Mouse (Mus musculus): Measurements from ENCODE around the gene Pin1rt1. TPM values are rescaled to one million over a fixed set of nuclear protein-coding genes. Genes with fewer than 3 reads are reported as not detected.

Gene Pin1rt1
- polyA plus RNA-seq, 1 experiment, result 3.5 TPM

DNA sequence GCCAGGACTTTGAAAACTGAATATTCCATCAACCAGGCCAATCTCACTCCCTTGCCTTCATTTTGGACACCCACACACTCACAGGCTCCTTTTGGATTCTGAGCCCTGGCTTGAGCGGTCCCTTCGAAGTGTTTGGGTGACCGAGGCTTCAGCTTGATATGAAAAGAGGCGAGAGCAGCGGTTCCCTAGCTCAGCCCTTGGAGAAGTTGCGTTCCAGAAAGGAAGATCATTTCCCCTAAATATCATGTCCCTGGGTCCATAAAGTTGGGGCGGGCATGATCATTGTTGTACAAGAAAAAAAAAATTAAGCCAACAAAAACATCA is 3.7 kb downstream of the Pin1rt1 start:
- Histone ChIP-seq H3K27ac (ENCODE audit: control insufficient read depth, insufficient read depth, low read depth, low read length) (peak overlapping the region; percentile 34), H3K4me3 (ENCODE audit: control insufficient read depth, low read depth, low read length) (peak overlapping the region; percentile 85), H3K36me3 (ENCODE audit: control insufficient read depth, insufficient read depth, low read length) (no peaks in the 10 kb centered on the region), H3K4me1 (ENCODE audit: control insufficient read depth, insufficient read depth, low read length) (peaks cover 12% of the 10 kb centered on the region), H3K27me3 (ENCODE audit: control insufficient read depth, insufficient read depth, low read length) (no peaks in the 10 kb centered on the region)
- TF ChIP-seq POLR2A (IDR thresholded peaks at IDR 0.05; ENCODE audit: control insufficient read depth, low read depth, low read length), result no peak

DNA sequence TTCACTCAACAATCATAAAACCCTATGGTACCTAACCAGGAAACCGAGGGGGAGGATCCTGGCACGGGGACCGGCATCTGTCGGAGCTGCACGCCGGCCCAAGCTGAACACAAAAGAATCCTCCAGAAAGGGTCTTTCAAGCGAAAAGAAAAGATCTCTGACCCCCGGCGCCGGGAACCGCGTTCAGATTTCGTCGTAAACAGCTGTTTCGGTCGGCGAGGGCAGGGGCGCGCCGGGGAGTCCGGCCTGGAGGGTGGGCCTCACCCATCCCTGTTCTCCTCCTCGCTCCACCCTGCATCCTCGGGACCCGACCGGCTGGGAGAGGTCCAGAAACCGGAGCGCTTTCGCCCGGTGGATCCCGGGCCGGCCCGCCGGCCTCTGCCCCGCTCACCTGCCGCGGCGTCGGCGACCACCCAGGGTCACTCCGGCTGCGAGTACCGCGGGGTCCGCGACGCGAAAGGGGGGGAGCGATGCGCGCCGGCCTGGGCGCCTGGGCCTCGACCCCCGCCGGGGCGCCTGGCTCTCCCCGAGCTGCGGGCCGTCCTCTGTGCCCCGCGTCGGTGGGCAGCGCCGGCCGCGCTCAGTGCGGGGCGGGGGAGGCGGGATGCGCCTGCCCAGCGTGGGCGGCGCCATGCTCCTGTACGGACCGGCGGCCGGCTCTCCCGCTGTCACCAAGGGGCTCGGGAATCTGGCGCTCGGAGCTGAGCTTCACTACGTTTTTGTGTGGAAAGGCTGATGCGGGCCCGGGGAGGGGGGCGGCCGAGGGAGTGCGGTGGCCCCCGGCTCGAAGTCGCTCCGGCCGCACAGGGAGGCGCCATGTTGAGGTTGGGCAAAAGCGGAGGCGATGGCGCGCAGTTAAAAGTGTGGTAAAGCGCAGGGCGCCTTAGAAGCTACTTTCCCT is 4.3 kb downstream of the Pin1rt1 start, which contains the start of gene Tcp11l1:
TSS of gene Tcp11l1 (minus strand) at position 585 of the 901 bp plus-strand sequence.
- peak within 1 kb of the TSS; percentile 85 for H3K4me3 ChIP-seq (ENCODE audit: control insufficient read depth, low read depth, low read length)
- no peaks in the 10 kb centered on the region for H3K36me3 ChIP-seq (ENCODE audit: control insufficient read depth, insufficient read depth, low read length)
- H3K27ac ChIP-seq (ENCODE audit: control insufficient read depth, insufficient read depth, low read depth, low read length), result peak within 1 kb of the TSS; percentile 34
- no peaks in the 10 kb centered on the region for H3K27me3 ChIP-seq (ENCODE audit: control insufficient read depth, insufficient read depth, low read length)
- peak; percentile 10; the same call in 1 of the 2 replicates for TF ChIP-seq POLR2A (IDR thresholded peaks at IDR 0.05; ENCODE audit: control insufficient read depth, low read depth, low read length)
- TF ChIP-seq CTCF (IDR thresholded peaks at IDR 0.05; ENCODE audit: control insufficient read depth, insufficient read depth, insufficient replicate concordance, low read depth, low read length), result no peak
- peaks cover 6% of the 10 kb centered on the region for H3K4me1 ChIP-seq (ENCODE audit: control insufficient read depth, insufficient read depth, low read length)

DNA sequence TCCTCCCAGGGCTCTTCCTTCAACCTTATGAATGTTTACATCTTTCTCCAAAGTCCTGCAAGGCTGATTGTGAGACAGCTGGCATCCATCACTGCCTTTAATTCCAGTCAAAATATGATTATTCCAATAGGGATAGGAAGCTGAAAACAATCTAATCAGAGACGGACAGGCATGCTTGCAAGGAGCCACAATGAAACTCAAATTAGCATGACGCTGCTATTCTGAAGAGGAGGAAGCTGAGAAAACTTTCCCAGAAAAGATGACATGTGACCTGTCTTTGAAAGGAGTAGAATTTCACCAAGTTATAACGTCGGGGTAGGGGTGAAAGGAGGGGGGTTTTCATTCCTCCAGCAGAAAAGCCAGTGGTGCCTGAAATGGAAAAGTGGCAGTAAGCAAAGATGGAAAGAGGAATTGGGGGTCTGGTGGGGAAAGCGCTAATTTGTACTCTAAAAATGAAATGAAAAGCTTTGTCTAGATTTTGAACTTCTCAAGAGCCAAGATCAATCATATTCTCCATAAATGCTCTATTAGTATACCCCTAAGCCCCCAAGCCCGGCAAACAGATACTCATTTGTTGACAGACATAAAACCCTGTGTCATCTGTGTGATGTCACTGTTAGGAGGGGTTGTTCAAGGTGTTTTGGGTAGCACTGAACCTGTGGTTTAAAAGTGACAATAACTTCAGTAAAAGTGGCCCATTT is 5.4 kb downstream of the Pin1rt1 start:
- no peaks in the 10 kb centered on the region for H3K27me3 ChIP-seq (ENCODE audit: control insufficient read depth, insufficient read depth, low read length)
- H3K4me3 ChIP-seq (ENCODE audit: control insufficient read depth, low read depth, low read length), result no peak overlapping the region
- peaks cover 4% of the 10 kb centered on the region for H3K4me1 ChIP-seq (ENCODE audit: control insufficient read depth, insufficient read depth, low read length)
- H3K27ac ChIP-seq (ENCODE audit: control insufficient read depth, insufficient read depth, low read depth, low read length), result no peak overlapping the region
- TF ChIP-seq CTCF (IDR thresholded peaks at IDR 0.05; ENCODE audit: control insufficient read depth, insufficient read depth, insufficient replicate concordance, low read depth, low read length) (no peak), POLR2A (IDR thresholded peaks at IDR 0.05; ENCODE audit: control insufficient read depth, low read depth, low read length) (no peak)
- H3K36me3 ChIP-seq (ENCODE audit: control insufficient read depth, insufficient read depth, low read length), result no peaks in the 10 kb centered on the region

DNA sequence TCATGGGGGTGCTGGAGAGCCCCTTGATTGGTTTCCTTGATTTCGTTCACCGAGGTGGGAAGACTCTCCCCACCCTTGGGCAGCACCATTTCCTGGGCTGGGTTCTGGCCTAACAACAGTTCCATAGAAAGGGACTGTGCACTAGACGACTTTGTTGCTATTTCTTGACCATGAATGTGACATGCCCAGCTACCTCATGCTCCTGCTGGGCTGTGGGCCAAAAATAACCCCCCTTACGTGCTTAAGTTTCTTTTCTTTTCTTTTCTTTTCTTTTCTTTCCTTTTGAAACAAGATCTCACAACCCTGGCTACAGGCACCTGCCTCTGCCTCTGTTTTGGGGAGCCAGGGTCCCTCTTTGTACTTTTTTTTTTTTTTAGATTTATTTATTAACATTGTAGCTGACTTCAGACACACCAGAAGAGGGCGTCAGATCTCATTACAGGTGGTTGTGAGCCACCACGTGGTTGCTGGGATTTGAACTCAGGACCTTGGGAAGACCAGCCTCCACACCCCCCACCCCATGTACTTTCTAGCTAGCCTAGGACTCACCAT is 6.3 kb downstream of the Pin1rt1 start:
- TF ChIP-seq POLR2A (IDR thresholded peaks at IDR 0.05; ENCODE audit: control insufficient read depth, low read depth, low read length) (no peak), CTCF (IDR thresholded peaks at IDR 0.05; ENCODE audit: control insufficient read depth, insufficient read depth, insufficient replicate concordance, low read depth, low read length) (no peak)
- H3K27ac ChIP-seq (ENCODE audit: control insufficient read depth, insufficient read depth, low read depth, low read length), result no peak overlapping the region
- H3K36me3 ChIP-seq (ENCODE audit: control insufficient read depth, insufficient read depth, low read length), result no peaks in the 10 kb centered on the region
- H3K4me1 ChIP-seq (ENCODE audit: control insufficient read depth, insufficient read depth, low read length), result peaks cover 4% of the 10 kb centered on the region
- no peaks in the 10 kb centered on the region for H3K27me3 ChIP-seq (ENCODE audit: control insufficient read depth, insufficient read depth, low read length)
- H3K4me3 ChIP-seq (ENCODE audit: control insufficient read depth, low read depth, low read length), result no peak overlapping the region

DNA sequence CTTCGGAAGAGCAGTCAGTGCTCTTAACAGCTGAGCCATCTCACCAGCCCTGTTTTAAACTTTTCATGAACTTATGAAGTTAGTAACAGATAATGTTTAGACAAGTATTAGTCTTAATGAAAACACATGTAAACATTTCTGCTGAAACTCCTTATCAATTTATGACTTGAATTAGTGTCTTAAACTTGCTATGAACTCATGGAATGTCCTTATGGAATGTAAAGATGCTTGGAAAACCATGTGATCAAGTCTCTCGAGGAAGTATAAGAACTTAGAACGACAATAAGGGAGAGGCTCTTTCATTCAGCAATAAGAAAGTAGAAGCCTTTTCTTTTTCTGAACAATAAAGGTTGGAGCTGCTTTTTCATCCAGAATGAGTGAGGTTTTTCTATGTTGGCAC is 11.8 kb downstream of the Pin1rt1 start:
- no peaks in the 10 kb centered on the region; the same call in 1 of the 2 replicates for H3K4me1 ChIP-seq (ENCODE audit: control insufficient read depth, insufficient read depth, low read length)
- TF ChIP-seq CTCF (IDR thresholded peaks at IDR 0.05; ENCODE audit: control insufficient read depth, insufficient read depth, insufficient replicate concordance, low read depth, low read length), result no peak
- TF ChIP-seq POLR2A (IDR thresholded peaks at IDR 0.05; ENCODE audit: control insufficient read depth, low read depth, low read length), result no peak
- H3K36me3 ChIP-seq (ENCODE audit: control insufficient read depth, insufficient read depth, low read length), result no peaks in the 10 kb centered on the region
- no peak overlapping the region for H3K27ac ChIP-seq (ENCODE audit: control insufficient read depth, insufficient read depth, low read depth, low read length)
- H3K4me3 ChIP-seq (ENCODE audit: control insufficient read depth, low read depth, low read length), result no peak overlapping the region
- H3K27me3 ChIP-seq (ENCODE audit: control insufficient read depth, insufficient read depth, low read length), result no peaks in the 10 kb centered on the region

DNA sequence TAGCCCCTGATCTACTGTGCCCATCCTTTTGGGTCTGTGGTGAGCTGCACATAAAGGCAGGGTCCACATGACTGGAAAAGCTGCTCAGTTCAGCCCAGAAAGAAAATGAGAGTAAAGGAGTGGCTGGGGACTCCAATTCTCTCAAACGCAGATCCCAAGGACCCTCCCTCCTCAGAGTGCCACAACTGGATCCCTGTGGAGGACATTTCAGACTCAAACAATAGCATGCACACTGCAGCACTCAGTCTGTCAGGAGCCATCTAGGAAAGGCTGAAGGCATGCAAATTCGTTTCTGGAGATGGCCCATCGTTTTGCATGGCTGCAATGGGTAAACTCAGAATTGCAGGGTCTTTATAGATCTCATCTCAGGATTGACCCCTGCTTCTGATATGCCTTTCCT is 13.0 kb downstream of the Pin1rt1 start:
- no peaks in the 10 kb centered on the region for H3K36me3 ChIP-seq (ENCODE audit: control insufficient read depth, insufficient read depth, low read length)
- no peak overlapping the region for H3K4me3 ChIP-seq (ENCODE audit: control insufficient read depth, low read depth, low read length)
- H3K4me1 ChIP-seq (ENCODE audit: control insufficient read depth, insufficient read depth, low read length), result no peaks in the 10 kb centered on the region; the same call in 1 of the 2 replicates
- H3K27ac ChIP-seq (ENCODE audit: control insufficient read depth, insufficient read depth, low read depth, low read length), result no peak overlapping the region
- TF ChIP-seq CTCF (IDR thresholded peaks at IDR 0.05; ENCODE audit: control insufficient read depth, insufficient read depth, insufficient replicate concordance, low read depth, low read length) (no peak), POLR2A (IDR thresholded peaks at IDR 0.05; ENCODE audit: control insufficient read depth, low read depth, low read length) (no peak)
- no peaks in the 10 kb centered on the region for H3K27me3 ChIP-seq (ENCODE audit: control insufficient read depth, insufficient read depth, low read length)

DNA sequence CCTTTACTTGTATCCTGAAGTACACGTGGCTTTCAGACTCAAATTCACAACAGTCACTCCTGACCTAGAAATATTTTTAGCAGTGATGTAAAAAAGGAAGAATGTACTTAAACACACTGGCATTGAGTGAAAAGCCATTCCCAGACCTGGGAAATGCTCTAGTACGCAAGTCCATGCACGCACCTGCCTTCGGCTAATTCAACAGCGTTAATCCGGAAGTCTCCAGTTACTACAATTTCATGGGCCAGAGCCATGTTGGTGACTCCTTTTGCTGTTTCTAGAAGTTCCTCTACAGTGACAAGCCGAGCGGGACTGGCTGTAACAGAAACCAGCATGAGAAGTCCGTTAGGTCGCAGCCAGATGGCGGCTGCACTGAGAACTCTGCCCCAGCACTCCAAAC is 16.5 kb downstream of the Pin1rt1 start:
- TF ChIP-seq POLR2A (IDR thresholded peaks at IDR 0.05; ENCODE audit: control insufficient read depth, low read depth, low read length) (no peak), CTCF (IDR thresholded peaks at IDR 0.05; ENCODE audit: control insufficient read depth, insufficient read depth, insufficient replicate concordance, low read depth, low read length) (no peak)
- Histone ChIP-seq H3K4me1 (ENCODE audit: control insufficient read depth, insufficient read depth, low read length) (no peaks in the 10 kb centered on the region; the same call in 1 of the 2 replicates), H3K27me3 (ENCODE audit: control insufficient read depth, insufficient read depth, low read length) (no peaks in the 10 kb centered on the region), H3K36me3 (ENCODE audit: control insufficient read depth, insufficient read depth, low read length) (no peaks in the 10 kb centered on the region), H3K27ac (ENCODE audit: control insufficient read depth, insufficient read depth, low read depth, low read length) (no peak overlapping the region), H3K4me3 (ENCODE audit: control insufficient read depth, low read depth, low read length) (peak overlapping the region; percentile 69)

Data from testis, adult 2 months (tissue).